Mouse (Mus musculus): ENCODE data around the gene Mlip. TPM values are rescaled to one million over a fixed set of nuclear protein-coding genes. Genes with fewer than 3 reads are reported as not detected.
A peak's percentile ranks its signal among the peaks of the same experiment; 100 is the strongest.
"Not testable (repeated sequence)": the region's sequence is repeated elsewhere in the genome, so short reads cannot be mapped to it uniquely, and the experiment has no call there.

Gene Mlip
- 10 to 100 TPM; 68.4 to 71.5 TPM for total RNA-seq (2021)

- intact Hi-C loops (cut with DNase I) = no loop called here
- no peak for DNase-seq
These were observed at the start of gene Mlip for GRCm38 (mm10) chr9:77352432-77353175. Gene Mlip, minus strand, starts transcription at chr9:77352969.

GRCm38 (mm10) chr9:77399801-77400200 lies 47.0 kb upstream of the Mlip start:
- intact Hi-C loops (cut with DNase I) = no loop called here
- no peak for DNase-seq

GRCm38 (mm10) chr9:77398856-77399631 lies 46.3 kb upstream of the Mlip start:
- intact Hi-C loops (cut with DNase I) = no loop called here
- DNase-seq = no peak

- intact Hi-C loops (cut with DNase I) = no loop called here
- DNase-seq = no peak
These were observed 44.3 kb upstream of the Mlip start for GRCm38 (mm10) chr9:77397027-77397426.

- intact Hi-C loops (cut with DNase I) = no loop called here
- no peak for DNase-seq
These were observed 38.5 kb upstream of the Mlip start for GRCm38 (mm10) chr9:77391248-77391647.

- DNase-seq = no peak
- intact Hi-C loops (cut with DNase I) = loop anchor here (10.0 kb wide), 1 partner anchor 994 kb away; no protein-coding TSS in a partner anchor
These were observed 36.2 kb upstream of the Mlip start for GRCm38 (mm10) chr9:77388956-77389355.

- intact Hi-C loops (cut with DNase I) = loop anchor here (10.0 kb wide), 1 partner anchor 992 kb away; no protein-coding TSS in a partner anchor
- no peak for DNase-seq
These were observed 34.0 kb upstream of the Mlip start for GRCm38 (mm10) chr9:77386751-77387150.

- no peak for DNase-seq
- intact Hi-C loops (cut with DNase I) = loop anchor here (10.0 kb wide), 1 partner anchor 991 kb away; no protein-coding TSS in a partner anchor
These were observed 32.8 kb upstream of the Mlip start for GRCm38 (mm10) chr9:77385611-77386010.

GRCm38 (mm10) chr9:77384651-77385050 lies 31.9 kb upstream of the Mlip start:
- intact Hi-C loops (cut with DNase I) = loop anchor here (10.0 kb wide), 1 partner anchor 990 kb away; no protein-coding TSS in a partner anchor
- DNase-seq = no peak

GRCm38 (mm10) chr9:77383951-77384350 lies 31.2 kb upstream of the Mlip start:
- DNase-seq = no peak
- intact Hi-C loops (cut with DNase I) = loop anchor here (10.0 kb wide), 1 partner anchor 989 kb away; no protein-coding TSS in a partner anchor

GRCm38 (mm10) chr9:77382514-77382913 lies 29.7 kb upstream of the Mlip start:
- no peak for DNase-seq
- intact Hi-C loops (cut with DNase I) = loop anchor here (10.0 kb wide), 1 partner anchor 988 kb away; no protein-coding TSS in a partner anchor

- intact Hi-C loops (cut with DNase I) = loop anchor here (2.0 to 10.0 kb wide), 2 partner anchors 987 to 1111 kb away; no protein-coding TSS in a partner anchor
These were observed 28.8 kb upstream of the Mlip start for GRCm38 (mm10) chr9:77381565-77381964.

GRCm38 (mm10) chr9:77379625-77380024 lies 26.9 kb upstream of the Mlip start:
- peak; percentile 75 for DNase-seq
- intact Hi-C loops (cut with DNase I) = loop anchor here (2.0 to 10.0 kb wide), 3 partner anchors 127 to 1109 kb away; no protein-coding TSS in a partner anchor

More at GRCm38 (mm10) chr9:77381565-77381964, 28.8 kb upstream of the Mlip start:
- DNase-seq = peak; percentile 75

- DNase-seq = peak; percentile 20
- intact Hi-C loops (cut with DNase I) = loop anchor here (5.0 kb wide), 1 partner anchor 125 kb away; no protein-coding TSS in a partner anchor
These were observed 24.9 kb upstream of the Mlip start for GRCm38 (mm10) chr9:77377696-77378095.

GRCm38 (mm10) chr9:77377082-77377481 lies 24.3 kb upstream of the Mlip start:
- peak; percentile 50 for DNase-seq
- intact Hi-C loops (cut with DNase I) = loop anchor here (5.0 kb wide), 1 partner anchor 125 kb away; no protein-coding TSS in a partner anchor

GRCm38 (mm10) chr9:77376561-77376960 lies 23.8 kb upstream of the Mlip start:
- intact Hi-C loops (cut with DNase I) = loop anchor here (5.0 kb wide), 1 partner anchor 124 kb away; no protein-coding TSS in a partner anchor
- DNase-seq = no peak

- DNase-seq = no peak
- intact Hi-C loops (cut with DNase I) = no loop called here
These were observed 17.9 kb upstream of the Mlip start for GRCm38 (mm10) chr9:77370706-77371105.

GRCm38 (mm10) chr9:77369262-77369661 lies 16.5 kb upstream of the Mlip start:
- peak; percentile 8 for DNase-seq
- intact Hi-C loops (cut with DNase I) = no loop called here

- intact Hi-C loops (cut with DNase I); DNase-seq: not testable (repeated sequence)
These were observed 11.9 kb upstream of the Mlip start for GRCm38 (mm10) chr9:77364681-77365080.

GRCm38 (mm10) chr9:77362906-77363305 lies 10.1 kb upstream of the Mlip start:
- intact Hi-C loops (cut with DNase I) = no loop called here

GRCm38 (mm10) chr9:77360654-77361053 lies 7.9 kb upstream of the Mlip start:
- intact Hi-C loops (cut with DNase I) = no loop called here
- no peak for DNase-seq

More at GRCm38 (mm10) chr9:77362906-77363305, 10.1 kb upstream of the Mlip start:
- DNase-seq = no peak

All from left cerebral cortex, postnatal 4 days (tissue).